Mouse (Mus musculus) urinary bladder, postnatal 10 days (tissue): Measurements from ENCODE around the gene Mvp.

Source experiments
- DNase-seq: peaks from one replicate; pipeline ENCODE4 v3.0.0; 2022; ENCODE audit warnings: low spot score

Gene Mvp

DNA sequence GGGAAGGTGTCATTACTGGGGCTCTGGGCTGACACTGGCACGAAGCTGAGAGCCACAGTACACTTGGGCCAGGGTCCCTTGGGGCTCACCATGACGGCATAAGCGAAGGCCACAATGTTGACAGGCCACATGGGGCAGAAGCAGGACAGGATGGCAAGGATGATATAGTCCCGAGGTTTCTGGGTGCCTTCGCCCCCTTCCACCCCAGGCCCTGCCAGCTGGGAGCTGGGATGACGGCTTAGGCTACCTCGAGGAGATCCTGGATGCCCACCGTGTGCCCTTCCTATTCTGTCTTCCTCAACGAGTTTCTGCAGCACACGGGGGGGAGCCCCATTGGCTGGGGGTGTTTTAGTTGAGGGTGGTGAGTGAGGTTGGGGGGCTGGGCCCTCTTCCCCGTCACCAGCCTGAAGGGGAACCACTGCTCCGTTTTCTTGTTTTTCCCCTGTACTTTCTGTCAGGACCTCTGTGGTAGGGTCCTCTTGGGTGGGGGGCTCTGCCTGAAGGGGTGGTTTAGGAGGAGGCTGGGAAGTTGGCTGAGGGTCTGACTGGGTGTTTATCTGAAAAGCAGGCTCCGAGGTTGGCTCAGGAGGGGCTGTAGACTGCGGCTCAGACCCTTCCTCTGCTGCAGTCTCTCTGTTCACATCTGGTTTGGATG lies 5.0 kb upstream of the Mvp start:
- no peak for DNase-seq

DNA sequence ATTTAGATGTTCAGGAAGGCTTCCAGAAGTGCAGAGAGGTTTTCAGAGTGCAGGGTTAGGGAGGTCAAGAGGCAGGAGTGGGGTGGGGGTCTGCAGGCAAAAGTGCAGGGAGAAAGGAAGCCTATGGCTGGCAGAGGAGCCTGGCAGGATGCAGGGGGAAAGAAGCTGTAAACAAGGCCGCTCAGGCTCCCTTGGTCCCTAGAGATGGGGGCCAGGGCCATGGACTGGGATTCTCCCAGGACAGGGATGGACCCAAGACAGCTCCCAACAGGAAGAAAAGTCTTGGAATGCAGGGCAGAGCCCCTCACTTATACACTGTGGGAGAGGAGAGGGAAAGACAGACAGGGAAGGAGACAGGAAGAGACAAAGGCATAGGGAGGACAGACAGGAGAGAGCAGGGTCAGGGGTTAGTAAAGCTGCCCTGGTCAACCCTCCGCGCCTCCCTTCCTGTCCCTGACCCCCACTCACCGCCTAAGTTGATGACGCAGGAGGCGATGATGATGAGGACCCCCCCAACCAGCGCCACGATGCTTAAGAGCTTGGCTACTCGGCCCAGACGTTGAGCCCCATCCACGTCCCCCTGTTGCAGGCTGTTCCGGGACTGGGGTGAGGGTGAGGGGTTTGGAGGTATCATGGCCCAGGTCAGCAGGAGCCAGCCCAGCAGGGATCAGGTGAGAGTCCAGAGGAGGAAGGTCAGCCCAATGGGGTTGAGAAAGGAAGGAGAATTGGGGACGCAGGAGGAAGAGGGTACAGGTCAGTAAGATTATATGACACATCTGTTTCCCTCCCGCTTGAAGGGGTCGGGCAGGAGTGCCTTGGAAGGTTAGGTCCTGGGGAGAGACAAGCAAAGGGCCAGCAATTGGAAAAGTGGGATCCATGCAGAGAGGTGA lies 4.2 kb upstream of the Mvp start:
- DNase-seq, result no peak

DNA sequence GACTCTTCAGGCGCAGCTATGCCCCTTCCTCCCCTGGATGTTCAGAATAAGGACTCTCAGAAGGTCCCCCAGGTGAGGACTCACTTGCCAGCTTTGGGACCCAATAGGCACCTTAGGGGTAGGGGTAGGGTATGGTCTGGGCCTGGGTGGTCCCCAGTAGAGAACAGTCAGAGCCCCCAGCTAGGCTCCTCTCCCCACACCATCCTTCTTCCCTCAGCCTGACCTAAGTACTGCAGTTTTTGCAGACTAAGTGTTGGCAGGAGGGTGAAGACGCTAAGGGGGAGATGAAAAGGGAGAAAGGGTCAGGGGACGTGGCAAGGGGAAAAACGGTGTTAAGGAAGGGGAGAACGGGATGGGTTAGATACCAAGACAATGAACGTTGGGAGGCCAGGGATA lies 3.5 kb upstream of the Mvp start:
- no peak for DNase-seq

DNA sequence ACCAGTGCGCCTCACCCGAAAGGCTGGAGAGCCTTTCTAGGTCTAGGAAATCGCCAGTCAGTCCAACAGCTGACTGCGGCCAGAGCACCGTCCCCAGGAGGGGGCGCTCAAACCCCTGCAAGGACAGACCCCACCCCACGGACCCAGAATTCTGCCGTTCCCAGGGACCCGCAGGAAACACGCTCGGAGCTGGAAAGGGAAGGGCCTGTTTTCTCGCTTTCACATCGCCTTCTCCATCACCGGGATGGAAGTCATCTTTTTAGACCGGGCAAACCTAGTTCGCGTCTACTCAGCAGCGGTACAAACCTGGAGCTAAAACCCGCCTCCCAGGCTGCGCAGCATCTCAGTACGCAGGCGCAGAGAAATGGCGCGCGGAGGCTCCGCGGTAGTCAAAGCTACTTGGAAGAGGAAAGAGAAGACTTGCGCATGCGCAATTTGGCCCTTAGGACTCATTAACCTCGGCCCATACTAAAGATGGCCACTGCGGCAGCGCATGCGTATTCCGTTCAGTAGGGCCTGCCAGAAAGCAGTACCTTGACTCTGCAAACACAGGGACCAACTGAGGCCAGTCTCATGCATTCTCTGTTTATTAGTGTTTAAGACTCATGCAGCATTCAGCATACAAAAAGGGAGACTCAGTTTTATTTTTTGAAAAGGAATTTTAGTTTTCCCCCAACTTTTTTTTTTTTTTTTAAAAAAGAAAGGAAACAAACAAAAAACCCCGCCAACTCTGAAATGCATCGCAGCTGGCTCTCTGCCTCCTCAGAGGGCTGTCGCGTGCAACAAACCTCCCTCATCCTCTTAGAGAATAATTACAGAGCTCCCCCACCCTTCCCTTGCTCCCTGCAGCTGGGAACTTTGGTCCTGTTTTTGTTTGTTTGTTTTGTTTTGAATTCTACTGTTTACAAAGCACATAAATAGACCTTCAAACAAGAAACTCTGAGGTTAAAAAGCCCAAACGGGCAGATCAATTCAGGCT lies 2.8 kb upstream of the Mvp start, which contains the start of gene Pagr1a:
TSS of gene Pagr1a (minus strand) at position 382 of the 979 bp plus-strand sequence.
- DNase-seq, result peak; percentile 89

DNA sequence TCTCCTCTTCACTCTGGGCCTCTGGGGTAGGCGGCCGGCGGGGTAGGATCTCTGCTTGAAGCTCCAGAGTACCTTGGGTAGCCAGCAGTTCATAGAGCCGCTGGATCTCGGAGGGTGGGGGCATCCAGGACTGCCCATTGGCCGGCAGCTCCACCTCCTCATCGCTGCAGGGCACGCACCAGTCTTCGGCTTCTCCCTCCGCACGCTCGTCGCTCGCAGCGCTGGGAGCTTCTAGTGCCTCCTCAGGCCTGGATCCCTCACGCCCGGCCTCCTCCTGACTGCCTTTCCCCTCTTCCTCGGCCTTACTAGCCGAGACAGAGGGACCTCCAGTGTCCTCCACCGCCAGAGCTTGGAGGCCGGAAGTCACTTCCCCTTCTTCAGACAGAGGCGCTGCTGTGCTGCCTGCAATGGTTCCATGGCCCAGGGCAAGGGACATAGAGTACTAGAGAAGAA lies 2.1 kb upstream of the Mvp start:
- no peak for DNase-seq

DNA sequence TGATC lies 1.9 kb upstream of the Mvp start, which contains the start of gene Pagr1b:
TSS of gene Pagr1b (minus strand) at position 4 of the 5 bp plus-strand sequence.
- no peak for DNase-seq

DNA sequence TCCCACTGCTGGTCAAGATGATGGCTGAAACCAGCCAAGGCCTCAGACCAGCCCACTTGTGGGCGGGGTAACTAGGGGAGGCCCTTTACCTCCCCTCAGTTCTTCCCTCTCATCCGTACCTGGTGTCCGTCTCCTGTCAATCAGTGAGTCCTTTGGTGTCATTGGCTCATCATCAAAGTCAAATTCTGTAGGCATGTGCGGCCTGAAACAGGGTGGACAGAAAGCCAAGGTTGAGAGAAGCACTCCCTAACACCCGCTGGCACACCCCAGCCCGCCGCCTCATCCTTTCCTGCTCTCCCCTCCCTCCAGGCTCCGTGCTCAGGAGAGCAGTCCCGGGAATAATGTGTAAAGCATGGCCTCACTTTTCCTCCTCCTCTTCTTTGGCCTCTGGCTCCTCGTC lies 1.7 kb upstream of the Mvp start:
- no peak for DNase-seq

DNA sequence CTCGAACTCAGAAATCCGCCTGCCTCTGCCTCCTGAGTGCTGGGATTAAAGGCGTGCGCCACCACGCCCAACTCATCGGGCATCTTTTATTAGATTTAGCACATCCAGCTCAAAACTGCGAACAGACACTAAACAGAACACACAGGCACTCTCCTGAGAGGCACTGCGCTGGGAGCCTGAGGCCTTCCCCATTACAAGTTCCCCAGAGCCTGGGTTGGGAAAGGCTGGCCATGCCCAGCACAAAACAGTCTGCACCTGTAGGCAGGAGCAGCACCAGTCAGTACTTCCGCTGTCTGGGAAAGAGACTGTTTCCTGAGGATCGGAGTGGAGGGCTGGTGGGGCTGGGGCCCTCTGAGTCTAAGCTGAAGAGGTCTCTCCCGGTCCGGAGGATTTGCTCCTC lies 572 bp upstream of the Mvp start:
- no peak for DNase-seq

DNA sequence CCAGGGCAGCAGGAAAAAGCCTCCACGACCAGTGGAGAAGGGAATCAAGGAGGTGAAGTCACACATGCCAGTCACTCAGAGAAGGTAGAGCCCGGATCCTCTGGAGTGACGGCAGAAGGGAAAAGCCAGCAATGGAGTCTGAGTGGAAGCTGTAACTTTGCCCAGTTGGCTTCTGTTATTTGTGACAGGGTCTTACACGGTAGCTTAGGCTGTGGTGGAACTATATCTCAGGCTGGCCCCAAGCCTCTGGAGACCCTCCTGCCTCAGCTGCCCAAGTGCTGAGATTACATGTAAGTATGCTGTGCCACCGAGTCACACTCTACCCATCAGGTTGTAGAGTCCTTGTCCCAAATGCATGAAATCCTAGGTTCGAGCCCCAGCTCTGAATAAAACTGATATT lies 1.0 kb downstream of the Mvp start:
- DNase-seq, result no peak

DNA sequence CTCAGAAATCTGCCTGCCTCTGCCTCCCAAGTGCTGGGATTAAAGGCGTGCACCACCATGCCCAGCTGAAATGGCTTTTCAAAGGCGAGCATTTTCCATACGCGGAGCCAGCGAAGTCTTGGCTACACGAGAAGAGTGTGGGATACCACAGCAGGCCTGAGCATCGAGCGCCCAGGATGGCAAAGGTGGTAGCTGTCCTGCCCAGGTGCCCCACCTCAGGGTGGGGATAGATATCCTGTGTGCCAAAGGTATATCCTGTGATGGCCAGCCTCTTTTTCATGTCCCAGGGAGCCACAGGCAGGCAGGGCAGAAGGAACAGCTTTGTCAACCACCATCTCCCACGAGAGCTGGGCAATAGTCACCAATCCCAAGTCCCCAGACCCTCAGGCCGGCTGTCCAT lies 1.6 kb downstream of the Mvp start:
- DNase-seq, result no peak

DNA sequence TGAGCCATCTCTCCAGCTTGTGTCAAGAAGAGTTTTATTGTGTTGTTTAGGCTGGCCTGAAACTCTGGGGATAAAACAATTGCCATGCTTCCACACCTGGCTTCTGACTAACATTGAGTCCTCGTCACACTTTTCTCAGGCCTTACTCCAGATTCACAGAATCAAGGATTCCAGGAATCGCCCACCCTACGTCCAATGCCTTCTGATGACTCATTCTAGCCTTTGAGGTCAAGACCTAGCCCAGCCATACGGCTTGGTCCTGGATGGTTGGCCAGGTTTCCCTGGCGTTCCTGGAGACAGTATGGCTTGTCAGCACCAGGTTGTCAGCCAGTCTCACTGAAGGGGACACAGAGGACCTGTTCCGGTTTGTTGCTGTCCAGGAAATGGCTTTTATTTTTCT lies 2.0 kb downstream of the Mvp start:
- no peak for DNase-seq

DNA sequence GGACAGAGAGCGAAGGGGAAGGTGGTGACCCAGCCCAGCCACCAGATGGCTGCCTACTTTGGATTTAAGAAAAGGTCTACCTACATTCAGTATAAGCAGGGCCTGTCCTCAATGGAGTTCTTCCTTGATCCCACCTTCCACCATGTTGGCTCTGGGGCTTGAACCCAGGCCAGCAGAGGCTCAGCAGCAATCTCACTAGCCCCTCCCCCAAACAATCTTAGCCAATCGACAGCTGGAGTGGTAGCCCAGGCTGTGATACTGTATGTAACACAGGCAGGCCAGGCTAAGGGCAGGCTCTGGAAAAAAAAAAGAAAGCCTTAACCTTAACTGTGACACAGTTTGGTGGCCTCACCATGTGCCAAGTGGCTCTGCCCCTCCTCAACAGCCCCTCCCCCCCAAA lies 2.7 kb downstream of the Mvp start:
- no peak for DNase-seq

DNA sequence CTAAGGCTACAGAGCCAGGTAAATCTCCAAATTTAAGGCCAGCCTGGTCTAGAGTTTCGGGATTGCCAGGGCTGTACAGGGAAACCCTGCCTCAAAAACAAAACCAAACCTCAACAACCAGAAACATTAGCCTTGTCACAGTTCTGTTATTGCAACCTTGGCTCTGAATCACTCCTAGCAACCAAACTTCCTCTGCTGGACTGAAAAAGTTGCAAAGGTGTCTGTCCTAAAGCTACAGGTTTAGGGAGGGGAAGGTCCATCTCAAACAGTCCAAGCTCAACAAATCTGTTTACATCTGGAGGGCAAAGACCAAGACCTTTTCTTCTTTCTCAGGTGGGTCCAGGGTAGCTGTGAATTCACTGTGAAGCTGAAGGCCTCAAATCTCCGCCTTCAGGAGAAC lies 3.4 kb downstream of the Mvp start:
- no peak for DNase-seq

DNA sequence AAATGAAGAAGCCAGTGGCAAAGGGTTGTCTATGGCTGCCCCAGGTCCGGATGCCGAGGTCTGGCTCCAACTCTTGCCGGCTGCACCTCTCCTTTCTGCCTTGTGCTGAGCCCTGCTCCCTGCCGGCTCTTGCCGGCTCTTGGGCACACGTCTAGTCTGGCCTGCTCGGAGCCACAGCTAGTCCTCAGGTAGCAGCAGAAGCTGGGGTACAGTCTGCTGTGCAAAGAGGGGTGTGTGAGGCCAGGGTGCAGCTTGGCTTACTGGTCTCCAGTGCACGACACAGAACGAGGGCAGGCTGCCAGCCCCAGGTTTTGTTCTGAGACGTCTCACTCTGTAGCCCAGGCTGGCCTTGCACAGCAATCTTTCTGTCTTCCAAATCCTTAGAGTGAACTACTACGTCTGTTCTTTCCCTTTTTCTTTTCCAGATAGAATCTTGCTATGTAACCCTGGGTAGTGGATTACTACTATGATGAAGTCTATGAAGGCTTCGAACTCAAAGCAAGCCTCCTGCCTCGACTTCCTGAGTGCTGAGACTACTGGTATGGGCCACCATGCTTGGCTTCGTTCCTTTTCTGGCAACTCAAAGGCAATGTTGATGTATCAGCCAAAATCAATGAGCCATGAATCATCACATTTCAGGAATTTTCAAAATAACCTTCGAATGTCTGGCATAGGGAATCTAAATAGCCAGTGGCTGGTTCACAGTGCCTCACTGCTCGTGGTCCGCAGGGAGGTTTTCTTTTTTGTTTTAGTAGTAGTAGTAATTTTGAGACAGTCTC lies 4.9 kb downstream of the Mvp start:
- DNase-seq, result no peak

DNA sequence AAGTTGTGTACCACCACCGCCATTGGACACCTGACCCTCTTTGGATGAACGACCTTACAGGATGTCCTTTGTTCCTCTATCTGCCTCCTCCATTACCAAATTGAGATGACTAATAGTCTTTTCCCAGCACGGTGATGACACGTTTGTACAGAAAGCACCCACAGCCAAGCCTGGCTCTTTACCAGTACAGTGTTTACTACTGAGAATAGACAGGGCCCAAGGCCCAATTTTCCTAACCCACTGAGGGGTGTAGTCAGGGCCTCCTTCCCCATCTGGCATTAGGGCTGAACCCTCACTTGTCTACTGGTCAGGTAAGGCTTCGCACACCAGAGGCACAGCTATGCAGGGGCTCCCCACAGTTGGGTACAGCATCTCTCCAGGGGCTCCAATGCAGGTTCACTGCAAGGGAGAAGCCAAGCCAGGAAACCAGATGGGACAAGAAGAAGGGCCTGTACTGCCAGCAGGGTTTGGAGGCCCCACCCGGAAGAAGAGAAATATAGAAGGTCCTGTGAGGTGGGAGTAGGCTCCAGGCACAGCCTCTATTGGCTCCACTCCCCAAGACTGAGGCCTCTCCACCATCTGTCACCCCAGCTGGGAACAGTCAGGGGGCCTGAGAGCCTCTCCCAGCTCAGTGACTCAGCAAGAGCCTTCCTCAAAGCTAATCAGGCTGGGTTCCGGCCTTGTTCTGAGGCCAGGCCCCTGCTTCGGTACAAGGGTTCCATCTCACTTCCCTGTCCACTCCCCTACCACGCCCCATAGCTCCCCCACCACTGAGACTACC lies 6.0 kb downstream of the Mvp start:
- DNase-seq, result no peak

DNA sequence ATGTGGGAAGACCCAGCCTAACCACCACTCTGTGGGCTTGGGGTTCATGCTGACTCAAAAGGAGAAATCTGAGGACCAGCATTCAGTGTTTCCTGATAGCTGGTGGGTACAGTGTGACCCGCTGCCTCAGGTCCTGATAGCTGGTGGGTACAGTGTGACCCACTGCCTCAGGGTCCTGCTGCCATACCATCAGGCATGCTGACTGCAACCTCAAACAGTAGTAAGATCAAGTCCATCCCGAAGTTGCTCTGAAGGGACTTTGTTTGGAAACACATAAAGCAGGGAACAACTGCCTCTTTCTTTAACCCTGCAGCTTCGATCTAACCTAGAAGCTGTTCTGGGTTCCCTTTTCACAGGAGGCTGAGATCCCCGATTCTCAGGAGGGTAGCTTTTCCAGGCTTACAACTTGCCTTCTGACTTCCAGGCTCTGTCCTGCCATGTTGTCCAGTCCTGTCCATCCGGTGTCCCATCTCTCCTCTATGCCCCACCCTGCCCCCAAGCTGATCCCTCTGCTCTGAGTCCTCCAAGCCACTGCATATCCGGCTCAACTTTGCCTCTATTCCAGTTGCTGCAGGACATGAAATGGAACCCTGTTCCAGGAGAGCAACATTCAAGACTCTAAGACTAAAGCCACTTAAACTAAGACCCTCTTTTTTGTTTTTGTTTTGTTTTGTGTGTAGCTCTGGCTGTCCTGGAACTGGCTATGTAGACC lies 7.0 kb downstream of the Mvp start:
- DNase-seq, result no peak

DNA sequence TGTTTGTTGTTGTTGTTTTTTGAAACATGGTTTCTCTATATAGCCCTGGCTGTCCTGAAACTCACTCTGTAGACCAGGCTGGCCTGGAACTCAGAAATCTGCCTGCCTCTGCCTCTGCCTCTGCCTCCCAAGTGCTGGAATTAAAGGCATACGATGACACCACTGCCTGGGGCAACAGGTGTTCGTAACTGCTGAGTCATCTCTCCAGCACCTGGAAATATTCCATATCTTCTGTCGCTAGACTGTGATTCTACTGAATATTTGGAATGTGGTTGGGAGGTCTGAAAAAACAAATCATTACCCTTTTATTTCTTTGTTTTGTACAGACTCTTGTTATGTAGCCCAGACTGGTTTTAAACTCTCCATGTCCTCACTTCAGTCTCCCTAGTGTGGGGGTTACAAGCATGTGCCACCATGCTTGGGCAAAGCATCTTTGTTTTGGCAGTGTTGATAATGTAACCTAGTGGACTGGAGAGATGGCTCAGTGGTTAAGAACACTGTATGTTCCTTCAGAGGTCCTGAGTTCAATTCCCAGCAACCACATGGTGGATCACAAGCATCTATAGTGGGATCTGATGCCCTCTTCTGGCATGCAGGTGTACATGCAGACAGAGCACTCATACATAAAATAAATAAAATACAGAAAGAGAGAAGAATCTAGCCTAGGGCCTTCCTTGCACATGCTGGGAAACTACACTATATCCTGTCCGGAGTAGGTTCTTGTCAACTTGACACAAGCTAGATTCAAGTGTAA lies 10.1 kb downstream of the Mvp start:
- no peak for DNase-seq

DNA sequence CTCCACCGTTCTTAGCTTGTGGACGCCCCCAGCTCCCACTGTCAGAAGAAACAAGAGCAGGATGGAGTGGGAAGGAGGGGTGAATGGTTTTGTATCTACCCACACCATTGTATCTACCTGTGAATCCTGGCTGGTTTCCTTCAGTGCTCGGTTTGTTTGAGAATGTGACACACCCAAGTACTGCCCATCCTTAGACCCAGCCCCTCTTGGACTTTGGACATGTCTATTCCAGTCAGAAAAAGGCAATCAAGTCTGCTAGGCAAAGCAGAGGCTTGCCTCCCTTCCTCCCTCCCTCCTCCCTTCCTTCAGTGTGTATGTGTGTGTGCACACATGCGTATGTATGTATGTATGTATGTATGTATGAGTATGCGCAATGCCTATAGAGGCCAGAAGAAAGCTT lies 10.8 kb downstream of the Mvp start:
- DNase-seq, result no peak

DNA sequence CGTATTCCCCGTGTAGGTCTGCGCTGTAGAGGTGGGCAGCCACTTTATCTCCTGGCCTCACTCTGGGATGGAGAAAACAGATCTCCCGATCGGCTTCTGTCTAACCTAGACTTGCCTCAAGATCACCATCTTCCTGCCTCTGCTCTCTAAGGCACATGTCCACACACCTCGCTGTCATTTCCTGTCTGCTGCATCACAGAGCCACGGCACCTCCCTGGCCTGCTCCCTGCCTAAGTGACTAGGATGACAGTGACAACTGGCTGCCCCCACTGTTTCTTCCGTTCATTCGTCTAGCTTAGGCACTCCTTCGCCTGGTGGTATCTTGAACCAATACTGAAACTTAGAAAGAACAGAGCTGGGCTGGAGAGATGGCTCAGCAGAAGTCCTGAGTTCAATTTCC lies 14.9 kb downstream of the Mvp start:
- no peak for DNase-seq

DNA sequence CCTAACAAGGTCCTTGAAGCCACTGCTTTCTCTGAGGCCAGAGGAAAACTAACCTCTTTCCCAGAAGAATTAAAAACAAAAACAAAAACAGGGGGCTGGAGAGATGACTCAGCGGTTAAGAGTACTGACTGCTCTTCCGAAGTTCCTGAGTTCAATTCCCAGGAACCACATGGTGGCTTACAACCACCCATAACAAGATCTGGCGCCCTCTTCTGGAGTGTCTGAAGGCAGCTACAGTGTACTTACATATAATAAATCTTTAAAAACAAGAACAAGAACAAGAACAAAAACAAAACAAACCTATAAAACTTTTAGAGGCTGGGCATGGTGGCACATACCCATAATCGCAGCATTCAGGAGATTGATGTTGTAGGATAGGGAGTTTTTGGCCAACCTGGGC lies 18.0 kb downstream of the Mvp start:
- no peak for DNase-seq
